30 mouse cellular contexts compared by ENCODE assay signal in the genomic region with DNA sequence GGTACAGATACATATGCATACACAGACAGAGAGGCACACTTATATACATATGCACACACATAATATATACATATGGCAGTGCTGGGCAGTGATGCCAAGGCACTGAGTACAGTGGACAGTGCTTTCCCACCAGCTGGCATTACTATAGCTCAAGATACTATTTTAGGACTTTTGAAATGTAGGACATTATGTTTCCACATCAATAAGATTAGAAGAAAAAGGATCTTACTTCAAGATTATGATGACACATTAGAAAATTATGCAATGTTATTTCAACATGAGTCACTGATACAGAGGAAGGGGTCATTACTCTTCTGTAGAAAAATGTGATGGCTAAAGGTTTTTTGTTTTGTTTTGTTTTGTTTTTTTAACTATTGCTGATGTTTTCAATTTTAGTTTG. TPM values are rescaled to one million over a fixed set of nuclear protein-coding genes. Genes with fewer than 3 reads are reported as not detected.
DNase-seq lines count a peak whose midpoint lies in the region; ATAC-seq and TF ChIP-seq lines count a peak whose summit lies in the region.
"Had no signal": no experiment of that assay in that cellular context is flagged by ENCODE, and none has a peak within 500 bp of the region (broad histone marks: within the 10 kb centered on the region; RNA-seq: fewer than 3 reads in every experiment).

No protein-coding gene starts in this region.

- no peak for DNase-seq in forebrain, postnatal 0 days
- no peak for DNase-seq in hindbrain, embryonic 10.5 days (ENCODE audit: low spot score)
- DNase-seq in kidney, adult 8-10 months: no peak
- DNase-seq: adrenal gland, adult 8-10 months; cerebellum, adult 2 months; cerebellum, postnatal 25 days; gastrocnemius, postnatal 36 days; heart, postnatal 36 days; kidney, adult 9 months; kidney, postnatal 14 days; liver, embryonic 13.5 days; right cerebral cortex, postnatal 4 days; thymus, adult 18-20 months; thymus, postnatal 36 days had no signal

- no peaks in the 10 kb centered on the region for H3K36me3 ChIP-seq in forebrain, postnatal 0 days (ENCODE audit: insufficient read depth)
- no peaks in the 10 kb centered on the region for H3K36me3 ChIP-seq in forebrain, embryonic 12.5 days (replicated peaks)
- H3K36me3 ChIP-seq in C2C12 (ENCODE audit: control insufficient read depth, insufficient read depth) (no peaks in the 10 kb centered on the region), myocyte (ENCODE audit: control insufficient read depth, insufficient read depth) (no peaks in the 10 kb centered on the region)
- H3K36me3 ChIP-seq in hindbrain, embryonic 10.5 days: no peaks in the 10 kb centered on the region
- H3K36me3 ChIP-seq: forebrain, embryonic 15.5 days; heart, embryonic 15.5 days; hindbrain, embryonic 15.5 days; liver, embryonic 13.5 days; midbrain, embryonic 13.5 days; neural tube, embryonic 12.5 days; stomach, embryonic 15.5 days had no signal

- no peak overlapping the region for H3K4me3 ChIP-seq in forebrain, postnatal 0 days (ENCODE audit: low read depth, low read length)
- H3K4me3 ChIP-seq in forebrain, embryonic 12.5 days (replicated peaks): no peak overlapping the region
- no peak overlapping the region for H3K4me3 ChIP-seq in C2C12 (ENCODE audit: insufficient read depth, poor library complexity, severe bottlenecking)
- H3K4me3 ChIP-seq in embryonic fibroblast, embryonic 13.5 days (ENCODE audit: insufficient read depth, low read length): no peak overlapping the region
- no peak overlapping the region for H3K4me3 ChIP-seq in myocyte
- no peak overlapping the region for H3K4me3 ChIP-seq in hindbrain, embryonic 10.5 days
- H3K4me3 ChIP-seq: forebrain, embryonic 15.5 days; heart, embryonic 15.5 days; hindbrain, embryonic 15.5 days; liver, embryonic 13.5 days; megakaryocyte, embryonic 14.5 days; midbrain, embryonic 13.5 days; neural tube, embryonic 12.5 days; stomach, embryonic 15.5 days had no signal

- H3ac ChIP-seq in C2C12 (ENCODE audit: control insufficient read depth, insufficient read length, low read depth): no peak overlapping the region
- H3ac ChIP-seq in myocyte (ENCODE audit: control insufficient read depth, insufficient read length): no peak overlapping the region

- no peaks in the 10 kb centered on the region for H3K79me3 ChIP-seq in C2C12 (ENCODE audit: low read depth)

- H3K9ac ChIP-seq in forebrain, postnatal 0 days: no peak overlapping the region
- H3K9ac ChIP-seq in forebrain, embryonic 12.5 days: no peak overlapping the region
- H3K9ac ChIP-seq: forebrain, embryonic 15.5 days; heart, embryonic 15.5 days; hindbrain, embryonic 15.5 days; liver, embryonic 13.5 days; lung, embryonic 14.5 days; midbrain, embryonic 13.5 days; neural tube, embryonic 12.5 days; stomach, embryonic 15.5 days had no signal

- H3K79me2 ChIP-seq in C2C12 (ENCODE audit: control insufficient read depth, insufficient read depth): no peaks in the 10 kb centered on the region
- no peaks in the 10 kb centered on the region for H3K79me2 ChIP-seq in myocyte (ENCODE audit: control insufficient read depth, insufficient read depth)

- peak; percentile 45; the same call in 1 of the 2 replicates for ATAC-seq in forebrain, postnatal 0 days
- ATAC-seq in forebrain, embryonic 12.5 days (ENCODE audit: low FRiP score): no peak
- ATAC-seq: activated CD4-positive, CD25-positive, alpha-beta regulatory T cell, adult 4 months; forebrain, embryonic 15.5 days; midbrain, embryonic 13.5 days had no signal

- no peaks in the 10 kb centered on the region for H3K4me1 ChIP-seq in forebrain, postnatal 0 days (ENCODE audit: insufficient read depth)
- H3K4me1 ChIP-seq in forebrain, embryonic 12.5 days: no peaks in the 10 kb centered on the region
- peaks cover 6% of the 10 kb centered on the region for H3K4me1 ChIP-seq in embryonic fibroblast, embryonic 13.5 days (ENCODE audit: control insufficient read depth, insufficient read depth, low read length)
- no peaks in the 10 kb centered on the region for H3K4me1 ChIP-seq in hindbrain, embryonic 10.5 days (replicated peaks)
- H3K4me1 ChIP-seq: forebrain, embryonic 15.5 days; heart, embryonic 15.5 days; hindbrain, embryonic 15.5 days; liver, embryonic 13.5 days; midbrain, embryonic 13.5 days; neural tube, embryonic 12.5 days; stomach, embryonic 15.5 days had no signal

- H3K27me3 ChIP-seq in forebrain, postnatal 0 days (ENCODE audit: insufficient read depth, low read length): no peaks in the 10 kb centered on the region
- H3K27me3 ChIP-seq in forebrain, embryonic 12.5 days: no peaks in the 10 kb centered on the region
- H3K27me3 ChIP-seq in C2C12 (ENCODE audit: control insufficient read depth, insufficient read depth, insufficient read length) (no peaks in the 10 kb centered on the region), myocyte (ENCODE audit: control insufficient read depth, insufficient read depth, insufficient read length) (no peaks in the 10 kb centered on the region)
- H3K27me3 ChIP-seq in hindbrain, embryonic 10.5 days (ENCODE audit: insufficient read depth, poor library complexity, severe bottlenecking): no peaks in the 10 kb centered on the region
- H3K27me3 ChIP-seq: forebrain, embryonic 15.5 days; heart, embryonic 15.5 days; hindbrain, embryonic 15.5 days; liver, embryonic 13.5 days; megakaryocyte, embryonic 14.5 days; midbrain, embryonic 13.5 days; neural tube, embryonic 12.5 days; stomach, embryonic 15.5 days had no signal

- no peak for TF ChIP-seq CTCF in forebrain, postnatal 0 days (IDR thresholded peaks at IDR 0.05; ENCODE audit: low read depth)
- TF ChIP-seq CTCF in C2C12 (IDR thresholded peaks at IDR 0.05; ENCODE audit: control insufficient read depth, insufficient read depth, insufficient read length): no peak
- TF ChIP-seq CTCF in embryonic fibroblast, embryonic 13.5 days (IDR thresholded peaks at IDR 0.05; ENCODE audit: borderline replicate concordance, insufficient read depth, low read length): no peak

- TF ChIP-seq POLR2A in embryonic fibroblast, embryonic 13.5 days (IDR thresholded peaks at IDR 0.05; ENCODE audit: low read depth, low read length): no peak
- no peak for TF ChIP-seq POLR2A in myocyte (IDR thresholded peaks at IDR 0.05; ENCODE audit: insufficient read length, low read depth)

- no peaks in the 10 kb centered on the region for H3K9me3 ChIP-seq in forebrain, postnatal 0 days (ENCODE audit: low read length)
- no peaks in the 10 kb centered on the region for H3K9me3 ChIP-seq in forebrain, embryonic 12.5 days
- H3K9me3 ChIP-seq in hindbrain, embryonic 10.5 days: no peaks in the 10 kb centered on the region
- H3K9me3 ChIP-seq: forebrain, embryonic 15.5 days; heart, embryonic 15.5 days; hindbrain, embryonic 15.5 days; liver, embryonic 13.5 days; megakaryocyte, embryonic 14.5 days; midbrain, embryonic 13.5 days; neural tube, embryonic 12.5 days; stomach, embryonic 15.5 days had no signal

- H3K27ac ChIP-seq in forebrain, postnatal 0 days (ENCODE audit: low read depth, low read length): no peak overlapping the region
- H3K27ac ChIP-seq in forebrain, embryonic 12.5 days: no peak overlapping the region
- H3K27ac ChIP-seq in embryonic fibroblast, embryonic 13.5 days (ENCODE audit: insufficient read depth, low read length): peak overlapping the region; percentile 61; the same call in 1 of the 2 replicates
- H3K27ac ChIP-seq in hindbrain, embryonic 10.5 days: no peak overlapping the region
- H3K27ac ChIP-seq: forebrain, embryonic 15.5 days; heart, embryonic 15.5 days; hindbrain, embryonic 15.5 days; liver, embryonic 13.5 days; midbrain, embryonic 13.5 days; neural tube, embryonic 12.5 days; stomach, embryonic 15.5 days had no signal

- H3K4me2 ChIP-seq in forebrain, postnatal 0 days (ENCODE audit: low read depth): no peak overlapping the region
- no peak overlapping the region for H3K4me2 ChIP-seq in forebrain, embryonic 12.5 days
- peak overlapping the region; percentile 16 for H3K4me2 ChIP-seq in myocyte (ENCODE audit: low read depth)
- H3K4me2 ChIP-seq: forebrain, embryonic 15.5 days; heart, embryonic 15.5 days; hindbrain, embryonic 15.5 days; liver, embryonic 13.5 days; lung, embryonic 14.5 days; midbrain, embryonic 13.5 days; neural tube, embryonic 12.5 days; stomach, embryonic 15.5 days had no signal

TF ChIP-seq in C2C12, 6 proteins besides CTCF, POLR2A, EP300 and RAD21:
- TF ChIP-seq MYOD1 (IDR thresholded peaks at IDR 0.05; ENCODE audit: control insufficient read depth, insufficient read length, low read depth): no peak
- no peak for TF ChIP-seq MYOG (IDR thresholded peaks at IDR 0.05; ENCODE audit: control insufficient read depth, extremely low read depth, insufficient read length)
- TF ChIP-seq CEBPB (IDR thresholded peaks at IDR 0.05; ENCODE audit: low read depth): peak; percentile 84
- no peak for TF ChIP-seq MAX (IDR thresholded peaks at IDR 0.05)
- TF ChIP-seq USF1 (IDR thresholded peaks at IDR 0.05; ENCODE audit: low read depth): no peak
- TF ChIP-seq FOSL1 (IDR thresholded peaks at IDR 0.05; ENCODE audit: insufficient read depth, low read length, poor library complexity, severe bottlenecking): peak; percentile 43

TF ChIP-seq in myocyte, 11 proteins besides CTCF, POLR2A, EP300 and RAD21 (continues in another document):
- TF ChIP-seq TCF12 (IDR thresholded peaks at IDR 0.05; ENCODE audit: insufficient read depth, poor library complexity, severe bottlenecking) (no peak), SRF (IDR thresholded peaks at IDR 0.05; ENCODE audit: control insufficient read depth, insufficient read length, low read depth) (no peak), MYOD1 (IDR thresholded peaks at IDR 0.05; ENCODE audit: control insufficient read depth in 1 of 3, insufficient read length in 2 of 3, low read depth in 2 of 3) (no peak), REST (IDR thresholded peaks at IDR 0.05; ENCODE audit: insufficient read depth, insufficient read length) (peak; percentile 30), USF1 (IDR thresholded peaks at IDR 0.05; ENCODE audit: low read depth) (no peak), CEBPB (IDR thresholded peaks at IDR 0.05; ENCODE audit: insufficient read depth, poor library complexity, severe bottlenecking) (peak; percentile 69; the same call in 1 of the 2 replicates), MAX (IDR thresholded peaks at IDR 0.05; ENCODE audit: low read depth) (no peak), E2F4 (IDR thresholded peaks at IDR 0.05; ENCODE audit: insufficient read depth) (no peak), TCF3 (IDR thresholded peaks at IDR 0.05; ENCODE audit: insufficient read length, low read depth) (no peak), MYOG (IDR thresholded peaks at IDR 0.05; ENCODE audit: control insufficient read depth in 1 of 3, insufficient read depth in 1 of 3, insufficient read length in 2 of 3, low read depth in 2 of 3) (no peak)

RNA-seq across cellular contexts. Expression of a gene that starts 9.2 kb away (rescaled TPM):
- 0.10 and 0.85 TPM in 2 replicates for total RNA-seq in forebrain, postnatal 0 days (2014; rRNA removed)
- polyA plus RNA-seq in forebrain, postnatal 0 days (2015; fragmentation: Nextera tagmentation; extraction: Ambion mirVana): 0.17 and 0.20 TPM in 2 replicates
- 0.77 and 1.1 TPM in 2 replicates for polyA plus RNA-seq in forebrain, embryonic 12.5 days (2016; fragmentation: Nextera tagmentation; extraction: Ambion mirVana)
- polyA plus RNA-seq in C2C12 (2012; fragmentation: generic; extraction: Trizol) (12.6 TPM), myocyte (2012; fragmentation: generic; extraction: Trizol) (0.06 TPM)
- polyA plus RNA-seq in embryonic fibroblast, embryonic 13.5 days (2011; ENCODE audit: insufficient read length, low read depth, missing spikeins): 0.26 and 1.2 TPM in 2 replicates
- 0.22 TPM in 1 of 2 replicates, not detected in the other for polyA plus RNA-seq in hindbrain, embryonic 10.5 days (2016; fragmentation: Nextera tagmentation; extraction: Ambion mirVana)
- total RNA-seq: gastrocnemius, postnatal 36 days; layer of hippocampus, adult 18-20 months; layer of hippocampus, postnatal 25 days had no signal
- polyA plus RNA-seq: activated CD4-positive, CD25-positive, alpha-beta regulatory T cell, adult 4 months; hindbrain, embryonic 15.5 days; intestine, embryonic 14.5 days; midbrain, embryonic 13.5 days had no signal
